Mouse (Mus musculus): ENCODE measurements around the gene Pcgf2. TPM values are rescaled to one million over a fixed set of nuclear protein-coding genes. Genes with fewer than 3 reads are reported as not detected.
A peak's percentile ranks its signal among the peaks of the same experiment; 100 is the strongest.

The Pcgf2 gene
- polyA plus RNA-seq, 1 experiment = 74.6 TPM

DNA sequence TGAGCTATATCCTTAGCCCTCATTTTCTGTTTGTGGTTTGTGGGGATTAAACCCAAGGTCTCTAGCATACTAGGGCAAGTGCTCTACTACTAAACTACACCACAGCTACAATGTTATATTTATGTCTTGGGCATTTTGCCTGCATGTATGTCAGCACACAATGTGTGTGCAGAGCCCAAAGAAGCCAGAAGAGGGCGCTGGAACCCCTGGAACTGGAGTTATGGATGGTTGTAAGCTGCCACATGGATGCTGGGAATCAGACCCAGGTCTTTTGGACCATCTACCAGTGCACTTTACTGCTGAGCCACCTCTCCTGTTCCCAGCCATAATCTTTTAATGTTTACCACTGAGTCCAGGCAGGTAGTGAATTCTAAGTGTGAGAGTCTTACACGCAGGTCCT lies 57.6 kb downstream of the Pcgf2 start:
- H3K9ac ChIP-seq (ENCODE audit: low read depth, poor library complexity, severe bottlenecking) = no peak overlapping the region
- TF ChIP-seq POLR2A (IDR thresholded peaks at IDR 0.05; ENCODE audit: insufficient read depth, low read length) (no peak), EP300 (IDR thresholded peaks at IDR 0.05; ENCODE audit: insufficient read depth, low read depth, low read length) (no peak), CTCF (IDR thresholded peaks at IDR 0.05; ENCODE audit: low read depth, low read length) (peak; percentile 45)
- H3K4me3 ChIP-seq (ENCODE audit: low read depth, low read length) = no peak overlapping the region
- H3K4me1 ChIP-seq (ENCODE audit: control insufficient read depth, insufficient read depth, low read length) = no peaks in the 10 kb centered on the region
- no peak overlapping the region for H3K27ac ChIP-seq (ENCODE audit: insufficient read depth, low read length)
- H3K9me3 ChIP-seq (replicated peaks; ENCODE audit: control insufficient read depth, insufficient read depth, low read length, poor library complexity, severe bottlenecking) = no peaks in the 10 kb centered on the region
- no peaks in the 10 kb centered on the region for H3K36me3 ChIP-seq (ENCODE audit: control insufficient read depth, insufficient read depth, low read length, poor library complexity, severe bottlenecking)
- H3K27me3 ChIP-seq (ENCODE audit: control insufficient read depth, insufficient read depth, low read length, poor library complexity, severe bottlenecking) = no peaks in the 10 kb centered on the region

DNA sequence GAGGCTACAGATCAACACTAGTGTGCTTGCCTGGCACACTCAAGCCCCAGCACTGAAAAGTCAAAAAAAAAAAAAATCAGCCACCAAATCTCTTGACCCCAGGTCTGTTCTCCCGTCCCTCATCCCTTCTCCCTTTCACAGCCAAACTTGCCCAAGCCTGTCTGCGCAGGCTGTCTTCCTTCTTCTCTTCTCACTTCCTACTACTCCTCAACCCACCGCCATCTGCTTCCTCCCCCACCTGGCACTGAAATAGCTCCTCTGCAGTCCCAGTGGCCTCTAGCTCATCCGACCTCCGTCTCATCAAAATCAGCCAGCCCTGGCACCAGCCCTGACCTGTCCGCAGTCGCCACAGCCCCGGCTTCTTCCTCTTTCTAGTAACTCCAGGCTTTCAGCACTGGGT lies 58.6 kb downstream of the Pcgf2 start:
- peak overlapping the region; percentile 40 for H3K9ac ChIP-seq (ENCODE audit: low read depth, poor library complexity, severe bottlenecking)
- H3K27ac ChIP-seq (ENCODE audit: insufficient read depth, low read length) = no peak overlapping the region
- no peaks in the 10 kb centered on the region for H3K36me3 ChIP-seq (ENCODE audit: control insufficient read depth, insufficient read depth, low read length, poor library complexity, severe bottlenecking)
- TF ChIP-seq CTCF (IDR thresholded peaks at IDR 0.05; ENCODE audit: low read depth, low read length) (no peak), EP300 (IDR thresholded peaks at IDR 0.05; ENCODE audit: insufficient read depth, low read depth, low read length) (no peak), POLR2A (IDR thresholded peaks at IDR 0.05; ENCODE audit: insufficient read depth, low read length) (no peak)
- H3K9me3 ChIP-seq (replicated peaks; ENCODE audit: control insufficient read depth, insufficient read depth, low read length, poor library complexity, severe bottlenecking) = no peaks in the 10 kb centered on the region
- no peaks in the 10 kb centered on the region for H3K4me1 ChIP-seq (ENCODE audit: control insufficient read depth, insufficient read depth, low read length)
- no peaks in the 10 kb centered on the region for H3K27me3 ChIP-seq (ENCODE audit: control insufficient read depth, insufficient read depth, low read length, poor library complexity, severe bottlenecking)
- H3K4me3 ChIP-seq (ENCODE audit: low read depth, low read length) = no peak overlapping the region

Other genes with a start within 250 kb of the Pcgf2 start
- gene 4933428G20Rik, start 200.2 kb downstream of the Pcgf2 start, polyA plus RNA-seq (2011; ENCODE audit: insufficient read depth, insufficient read length, low read depth, missing spikeins) = not detected in 2 replicates
- 7.7 and 8.3 TPM in 2 replicates for gene Srcin1, start 124.3 kb downstream of the Pcgf2 start, polyA plus RNA-seq (2011; ENCODE audit: insufficient read depth, insufficient read length, low read depth, missing spikeins)
- 39.3 and 44.1 TPM in 2 replicates for gene Epop, start 70.8 kb downstream of the Pcgf2 start, polyA plus RNA-seq (2011; ENCODE audit: insufficient read depth, insufficient read length, low read depth, missing spikeins)
- gene Mllt6, start 37.1 kb downstream of the Pcgf2 start, polyA plus RNA-seq (2011; ENCODE audit: insufficient read depth, insufficient read length, low read depth, missing spikeins) = 23.7 and 25.2 TPM in 2 replicates
- 62.3 and 77.2 TPM in 2 replicates for gene Cisd3, start 14.7 kb downstream of the Pcgf2 start, polyA plus RNA-seq (2011; ENCODE audit: insufficient read depth, insufficient read length, low read depth, missing spikeins)
- gene Psmb3, start 2.9 kb upstream of the Pcgf2 start, polyA plus RNA-seq (2011; ENCODE audit: insufficient read depth, insufficient read length, low read depth, missing spikeins) = 296 and 332 TPM in 2 replicates
- gene Pip4k2b, start 44.2 kb upstream of the Pcgf2 start, polyA plus RNA-seq (2011; ENCODE audit: insufficient read depth, insufficient read length, low read depth, missing spikeins) = 35.0 and 36.6 TPM in 2 replicates
- gene Cwc25, start 66.1 kb upstream of the Pcgf2 start, polyA plus RNA-seq (2011; ENCODE audit: insufficient read depth, insufficient read length, low read depth, missing spikeins) = 14.5 and 16.9 TPM in 2 replicates
- gene 1700001P01Rik, start 75.4 kb upstream of the Pcgf2 start, polyA plus RNA-seq (2011; ENCODE audit: insufficient read depth, insufficient read length, low read depth, missing spikeins) = 0.99 TPM in 1 of 2 replicates, not detected in the other
- gene Rpl23, start 81.9 kb upstream of the Pcgf2 start, polyA plus RNA-seq (2011; ENCODE audit: insufficient read depth, insufficient read length, low read depth, missing spikeins) = 777 and 842 TPM in 2 replicates
- gene Lasp1, start 98.5 kb upstream of the Pcgf2 start, polyA plus RNA-seq (2011; ENCODE audit: insufficient read depth, insufficient read length, low read depth, missing spikeins) = 228 and 231 TPM in 2 replicates
- gene B230217C12Rik, start 140.3 kb upstream of the Pcgf2 start, polyA plus RNA-seq (2011; ENCODE audit: insufficient read depth, insufficient read length, low read depth, missing spikeins) = 2.8 and 3.4 TPM in 2 replicates
- gene Fbxo47, start 183.7 kb upstream of the Pcgf2 start, polyA plus RNA-seq (2011; ENCODE audit: insufficient read depth, insufficient read length, low read depth, missing spikeins) = 2.5 and 2.8 TPM in 2 replicates

Measured in ES-Bruce4 (cell line).